ENCODE assay signal across 11 mouse cellular contexts in the genomic region with DNA sequence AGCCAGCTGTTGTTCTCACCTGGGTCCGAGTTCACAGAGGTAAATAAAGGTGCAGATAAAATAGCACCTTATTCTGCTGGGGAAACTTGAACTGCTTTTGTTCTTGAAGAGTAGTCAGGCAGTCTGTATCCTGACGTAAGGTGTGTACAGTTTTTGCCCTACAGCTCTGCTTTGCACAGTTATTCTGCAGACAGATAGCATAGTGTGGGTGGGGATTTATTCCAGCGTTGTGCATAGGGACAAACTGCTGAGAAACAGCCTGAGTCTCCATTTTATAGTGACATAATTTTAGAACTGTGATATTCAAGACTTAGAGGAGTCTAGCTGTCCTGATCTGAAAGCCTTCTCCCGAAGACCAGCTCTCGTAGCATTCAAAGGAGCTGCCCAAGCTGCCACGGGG.
"Had no signal": no experiment of that assay in that cellular context is flagged by ENCODE, and none has a peak within 500 bp of the region (broad histone marks: within the 10 kb centered on the region; RNA-seq: fewer than 3 reads in every experiment).

No protein-coding gene starts in this region.

- DNase-seq: liver, postnatal 0 days; lung, adult 2 months; lung, postnatal 14 days; lung, postnatal 36 days; right cerebral cortex, postnatal 14 days; thymus, adult 18-20 months; thymus, postnatal 14 days; thymus, postnatal 36 days had no signal

- ATAC-seq: liver, postnatal 0 days; lung, postnatal 0 days; midbrain, embryonic 13.5 days; midbrain, embryonic 15.5 days had no signal
